Mouse (Mus musculus): ENCODE measurements around the gene Nedd4. TPM values are rescaled to one million over a fixed set of nuclear protein-coding genes. Genes with fewer than 3 reads are reported as not detected.
A peak's percentile ranks its signal among the peaks of the same experiment; 100 is the strongest.

Nedd4 gene
- total and polyA plus RNA-seq, 3 experiments = 129 to 357 (median 317) TPM

- Histone ChIP-seq H3K4me1 (ENCODE audit: control insufficient read depth, insufficient read depth, low read length) (peaks cover 5% of the 10 kb centered on the region), H3K27me3 (ENCODE audit: control insufficient read depth, insufficient read depth, low read length) (no peaks in the 10 kb centered on the region), H3K36me3 (ENCODE audit: control insufficient read depth, insufficient read depth, low read length) (no peaks in the 10 kb centered on the region), H3K27ac (no peak overlapping the region), H3K4me3 (no peak overlapping the region), H3K9ac (ENCODE audit: low read depth, low read length) (no peak overlapping the region), H3K79me2 (replicated peaks; ENCODE audit: control insufficient read depth, insufficient read depth, low read length) (no peaks in the 10 kb centered on the region)
- intact Hi-C loops (cut with DNase I) = loop anchor here (1.0 kb wide), 1 partner anchor 17 kb away; no protein-coding TSS in a partner anchor
- TF ChIP-seq EP300 (IDR thresholded peaks at IDR 0.05; ENCODE audit: insufficient read depth, low read depth, low read length) (no peak), CTCF (IDR thresholded peaks at IDR 0.05) (no peak), POLR2A (IDR thresholded peaks at IDR 0.05; ENCODE audit: insufficient read depth, low read depth, low read length) (no peak)
- DNase-seq = no peak
- 81% methylated on average over 5 of the region's 5 CpGs for WGBS
Observed at GRCm38 (mm10) chr9:72655602-72656001, 6.5 kb upstream of the Nedd4 start.

- intact Hi-C loops (cut with DNase I) = no loop called here
- DNase-seq = no peak
- Histone ChIP-seq H3K79me2 (replicated peaks; ENCODE audit: control insufficient read depth, insufficient read depth, low read length) (no peaks in the 10 kb centered on the region), H3K9ac (ENCODE audit: low read depth, low read length) (no peak overlapping the region), H3K4me3 (no peak overlapping the region), H3K27ac (peak overlapping the region; percentile 36; the same call in 1 of the 2 replicates), H3K4me1 (ENCODE audit: control insufficient read depth, insufficient read depth, low read length) (peaks cover 7% of the 10 kb centered on the region), H3K36me3 (ENCODE audit: control insufficient read depth, insufficient read depth, low read length) (no peaks in the 10 kb centered on the region), H3K27me3 (ENCODE audit: control insufficient read depth, insufficient read depth, low read length) (no peaks in the 10 kb centered on the region)
- 65% methylated on average over 4 of the region's 4 CpGs for WGBS
- no peak for TF ChIP-seq EP300 (IDR thresholded peaks at IDR 0.05; ENCODE audit: insufficient read depth, low read depth, low read length)
- no peak for TF ChIP-seq CTCF (IDR thresholded peaks at IDR 0.05)
- no peak for TF ChIP-seq POLR2A (IDR thresholded peaks at IDR 0.05; ENCODE audit: insufficient read depth, low read depth, low read length)
Observed at GRCm38 (mm10) chr9:72656491-72656890, 5.7 kb upstream of the Nedd4 start.

DNA sequence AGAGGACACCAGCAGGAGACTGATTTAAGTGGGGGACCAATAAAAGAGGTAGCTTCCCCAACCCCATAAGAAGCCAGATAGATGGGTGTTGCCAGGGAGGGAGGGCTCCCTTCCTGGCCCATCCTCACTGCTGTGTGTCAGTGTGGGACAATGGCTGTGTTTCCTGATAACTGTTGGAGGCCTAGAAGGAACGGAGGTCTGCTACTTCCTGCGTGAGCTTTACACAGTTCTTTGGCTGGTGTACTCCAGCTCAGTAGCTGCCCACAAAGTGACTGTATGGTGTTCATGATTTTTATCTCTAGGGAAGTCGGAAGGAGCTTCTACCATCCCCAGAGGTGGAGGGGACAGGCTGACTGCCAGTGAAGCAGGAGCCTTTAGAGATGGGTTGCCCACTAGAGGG lies 5.2 kb upstream of the Nedd4 start:
- Histone ChIP-seq H3K36me3 (ENCODE audit: control insufficient read depth, insufficient read depth, low read length) (no peaks in the 10 kb centered on the region), H3K79me2 (replicated peaks; ENCODE audit: control insufficient read depth, insufficient read depth, low read length) (no peaks in the 10 kb centered on the region), H3K9ac (ENCODE audit: low read depth, low read length) (no peak overlapping the region), H3K27me3 (ENCODE audit: control insufficient read depth, insufficient read depth, low read length) (no peaks in the 10 kb centered on the region), H3K27ac (peak overlapping the region; percentile 36; the same call in 1 of the 2 replicates), H3K4me1 (ENCODE audit: control insufficient read depth, insufficient read depth, low read length) (peaks cover 7% of the 10 kb centered on the region), H3K4me3 (no peak overlapping the region)
- no peak for TF ChIP-seq CTCF (IDR thresholded peaks at IDR 0.05)
- no peak for TF ChIP-seq EP300 (IDR thresholded peaks at IDR 0.05; ENCODE audit: insufficient read depth, low read depth, low read length)
- no peak for TF ChIP-seq POLR2A (IDR thresholded peaks at IDR 0.05; ENCODE audit: insufficient read depth, low read depth, low read length)
- 32% methylated on average over 3 of the region's 3 CpGs for WGBS
- no peak for DNase-seq
- intact Hi-C loops (cut with DNase I) = no loop called here

DNA sequence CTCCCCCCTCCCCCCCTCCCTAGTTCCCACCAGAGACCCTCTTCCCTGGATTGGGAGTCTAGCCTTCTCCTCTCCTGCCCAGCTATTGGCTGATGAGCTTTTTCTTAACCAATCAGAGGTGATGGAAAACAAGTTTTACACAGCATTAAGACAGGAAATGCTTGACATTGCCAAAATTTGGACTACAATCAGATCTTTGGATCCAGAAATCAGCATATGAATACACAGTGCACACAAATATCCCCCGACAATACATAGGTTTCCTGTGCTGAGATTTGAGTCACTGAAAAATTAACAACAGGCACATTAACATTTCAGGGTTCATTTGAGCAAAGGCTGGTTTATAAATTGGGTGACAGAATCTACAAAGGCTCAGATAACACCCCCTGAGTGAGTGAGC lies 4.5 kb upstream of the Nedd4 start:
- WGBS = 48% methylated on average over 1 of the region's 1 CpGs
- H3K79me2 ChIP-seq (replicated peaks; ENCODE audit: control insufficient read depth, insufficient read depth, low read length) = no peaks in the 10 kb centered on the region
- H3K27me3 ChIP-seq (ENCODE audit: control insufficient read depth, insufficient read depth, low read length) = no peaks in the 10 kb centered on the region
- peak overlapping the region; percentile 8; the same call in 1 of the 2 replicates for H3K27ac ChIP-seq
- peaks cover 7% of the 10 kb centered on the region for H3K4me1 ChIP-seq (ENCODE audit: control insufficient read depth, insufficient read depth, low read length)
- no peak for DNase-seq
- intact Hi-C loops (cut with DNase I) = no loop called here
- H3K9ac ChIP-seq (ENCODE audit: low read depth, low read length) = no peak overlapping the region
- TF ChIP-seq CTCF (IDR thresholded peaks at IDR 0.05) = no peak
- TF ChIP-seq EP300 (IDR thresholded peaks at IDR 0.05; ENCODE audit: insufficient read depth, low read depth, low read length) = no peak
- no peak for TF ChIP-seq POLR2A (IDR thresholded peaks at IDR 0.05; ENCODE audit: insufficient read depth, low read depth, low read length)
- no peaks in the 10 kb centered on the region for H3K36me3 ChIP-seq (ENCODE audit: control insufficient read depth, insufficient read depth, low read length)
- no peak overlapping the region for H3K4me3 ChIP-seq

DNA sequence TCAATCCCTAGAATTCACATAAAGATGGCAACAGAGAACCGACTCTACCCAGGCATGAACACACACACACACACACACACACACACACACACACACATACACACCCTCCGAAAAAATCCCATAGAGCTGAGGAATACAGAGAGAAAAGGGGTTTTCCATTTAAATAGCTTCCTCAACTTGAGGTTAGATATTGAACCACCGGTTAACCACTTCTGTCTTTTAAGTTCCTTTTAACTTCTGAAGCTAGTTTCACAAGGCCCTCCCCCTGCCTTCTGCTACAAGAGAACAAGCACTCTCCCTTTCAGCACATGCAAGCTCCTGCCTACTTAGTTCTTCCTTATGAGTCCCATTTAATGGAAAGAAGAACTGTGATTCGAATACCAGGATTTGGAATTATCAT lies 2.0 kb upstream of the Nedd4 start:
- Histone ChIP-seq H3K79me2 (replicated peaks; ENCODE audit: control insufficient read depth, insufficient read depth, low read length) (no peaks in the 10 kb centered on the region), H3K27ac (no peak overlapping the region), H3K27me3 (ENCODE audit: control insufficient read depth, insufficient read depth, low read length) (no peaks in the 10 kb centered on the region), H3K36me3 (ENCODE audit: control insufficient read depth, insufficient read depth, low read length) (peaks cover 11% of the 10 kb centered on the region), H3K4me1 (ENCODE audit: control insufficient read depth, insufficient read depth, low read length) (peaks cover 13% of the 10 kb centered on the region), H3K4me3 (no peak overlapping the region), H3K9ac (ENCODE audit: low read depth, low read length) (no peak overlapping the region)
- intact Hi-C loops (cut with DNase I) = no loop called here
- WGBS = 77% methylated on average over 4 of the region's 4 CpGs
- no peak for TF ChIP-seq CTCF (IDR thresholded peaks at IDR 0.05)
- no peak for TF ChIP-seq EP300 (IDR thresholded peaks at IDR 0.05; ENCODE audit: insufficient read depth, low read depth, low read length)
- no peak for TF ChIP-seq POLR2A (IDR thresholded peaks at IDR 0.05; ENCODE audit: insufficient read depth, low read depth, low read length)
- no peak for DNase-seq

DNA sequence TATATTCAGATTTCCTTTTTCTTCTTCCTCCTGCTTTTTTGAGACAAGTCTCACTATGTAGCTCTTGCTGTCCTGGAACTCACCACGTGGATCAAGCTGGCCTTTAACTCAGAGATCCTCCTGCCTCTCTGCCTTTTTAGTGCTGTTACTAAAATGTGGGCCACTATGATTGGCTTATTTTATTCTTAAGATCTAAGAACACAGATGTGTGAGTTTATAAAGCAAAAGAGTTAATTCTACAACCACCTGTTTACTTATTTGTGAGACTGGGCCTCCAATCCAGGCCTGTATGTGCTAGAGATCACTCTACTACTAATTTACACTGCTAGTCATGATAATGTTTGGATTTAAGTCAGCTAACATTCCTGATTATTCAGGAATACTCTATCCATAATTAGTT lies 1.2 kb upstream of the Nedd4 start:
- no peak for DNase-seq
- H3K4me3 ChIP-seq = no peak overlapping the region
- no peak overlapping the region for H3K9ac ChIP-seq (ENCODE audit: low read depth, low read length)
- peaks cover 18% of the 10 kb centered on the region for H3K4me1 ChIP-seq (ENCODE audit: control insufficient read depth, insufficient read depth, low read length)
- 0 out of 2 replicates have a peak, but pooled peaks cover 2% of the 10 kb centered on the region for H3K79me2 ChIP-seq (replicated peaks; ENCODE audit: control insufficient read depth, insufficient read depth, low read length)
- no peaks in the 10 kb centered on the region for H3K27me3 ChIP-seq (ENCODE audit: control insufficient read depth, insufficient read depth, low read length)
- TF ChIP-seq CTCF (IDR thresholded peaks at IDR 0.05) (no peak), POLR2A (IDR thresholded peaks at IDR 0.05; ENCODE audit: insufficient read depth, low read depth, low read length) (no peak), EP300 (IDR thresholded peaks at IDR 0.05; ENCODE audit: insufficient read depth, low read depth, low read length) (no peak)
- intact Hi-C loops (cut with DNase I) = no loop called here
- peak overlapping the region; percentile 99 for H3K27ac ChIP-seq
- H3K36me3 ChIP-seq (ENCODE audit: control insufficient read depth, insufficient read depth, low read length) = peaks cover 16% of the 10 kb centered on the region
- WGBS = 61% methylated on average over 1 of the region's 1 CpGs
